Mouse (Mus musculus): ENCODE results near the gene Il11. TPM values are rescaled to one million over a fixed set of nuclear protein-coding genes. Genes with fewer than 3 reads are reported as not detected.

Gene Il11
- polyA plus RNA-seq (2012): 0.10 and 1.1 TPM in 2 replicates

DNA sequence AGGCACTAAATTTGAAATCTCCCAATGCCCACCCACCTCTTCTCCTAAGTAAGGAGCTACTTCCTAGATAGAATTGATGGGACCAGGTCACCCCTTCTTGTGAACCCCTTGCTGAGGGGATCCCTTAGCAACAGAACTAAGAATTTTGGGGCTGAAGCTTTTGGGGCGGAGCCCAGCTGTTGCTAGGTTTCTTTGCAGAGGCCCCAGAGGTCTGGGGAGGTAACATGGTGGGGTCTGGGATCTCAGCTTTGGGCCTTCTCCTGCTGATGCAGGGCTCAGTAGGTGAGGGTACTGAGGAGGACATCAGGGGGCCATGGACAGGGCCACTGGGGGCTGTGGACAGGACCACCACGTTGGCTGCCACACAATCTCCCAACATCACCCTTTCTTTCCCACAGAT, at the start of gene Il11, which contains the start of gene Tmem190:
Gene Il11 (minus strand): TSS at position 101 of the 400 bp plus-strand sequence.
Gene Tmem190 (plus strand): TSS at position 179 of the 400 bp plus-strand sequence.

DNA sequence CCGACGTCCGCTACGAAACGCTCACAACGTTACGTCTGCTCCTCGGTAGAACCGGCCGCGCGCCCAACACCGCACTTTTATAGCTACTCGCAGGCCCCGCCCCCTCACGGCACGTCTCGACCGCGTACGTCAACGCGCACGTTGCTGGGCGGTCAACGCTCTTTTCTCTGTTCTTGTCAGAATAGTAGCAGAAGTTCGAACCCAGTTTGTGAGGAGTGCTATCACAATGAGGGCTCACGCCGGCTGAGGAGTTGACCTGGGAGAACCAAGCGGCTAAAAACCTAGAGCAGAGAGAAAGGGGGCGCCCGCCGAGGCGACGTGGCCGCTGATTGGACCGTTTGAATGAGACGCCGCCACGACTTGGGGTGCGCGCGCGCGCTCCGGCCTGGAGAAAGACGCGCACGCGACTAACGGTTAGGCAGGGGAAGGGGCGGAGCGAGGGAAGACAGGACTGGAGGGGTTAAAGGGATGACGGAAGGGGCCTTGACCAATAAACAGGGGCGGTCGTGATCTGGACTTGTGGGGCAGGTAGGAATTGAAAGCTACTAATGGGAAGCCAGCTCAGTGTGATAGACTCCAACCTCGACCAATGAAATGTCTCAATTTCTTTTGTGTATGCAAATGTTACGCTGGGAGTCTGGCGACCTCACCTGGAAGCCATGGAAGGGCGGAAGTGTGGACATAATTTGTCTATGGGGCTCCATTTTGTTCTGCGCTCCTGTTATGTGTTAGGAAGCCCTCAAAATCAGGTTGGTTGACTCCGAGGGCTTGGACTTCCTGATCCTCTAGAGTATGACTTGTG, 29.8 kb upstream of the Il11 start, which contains the start of gene Ube2s:
Gene Ube2s (minus strand): TSS at position 288 of the 802 bp plus-strand sequence.

DNA sequence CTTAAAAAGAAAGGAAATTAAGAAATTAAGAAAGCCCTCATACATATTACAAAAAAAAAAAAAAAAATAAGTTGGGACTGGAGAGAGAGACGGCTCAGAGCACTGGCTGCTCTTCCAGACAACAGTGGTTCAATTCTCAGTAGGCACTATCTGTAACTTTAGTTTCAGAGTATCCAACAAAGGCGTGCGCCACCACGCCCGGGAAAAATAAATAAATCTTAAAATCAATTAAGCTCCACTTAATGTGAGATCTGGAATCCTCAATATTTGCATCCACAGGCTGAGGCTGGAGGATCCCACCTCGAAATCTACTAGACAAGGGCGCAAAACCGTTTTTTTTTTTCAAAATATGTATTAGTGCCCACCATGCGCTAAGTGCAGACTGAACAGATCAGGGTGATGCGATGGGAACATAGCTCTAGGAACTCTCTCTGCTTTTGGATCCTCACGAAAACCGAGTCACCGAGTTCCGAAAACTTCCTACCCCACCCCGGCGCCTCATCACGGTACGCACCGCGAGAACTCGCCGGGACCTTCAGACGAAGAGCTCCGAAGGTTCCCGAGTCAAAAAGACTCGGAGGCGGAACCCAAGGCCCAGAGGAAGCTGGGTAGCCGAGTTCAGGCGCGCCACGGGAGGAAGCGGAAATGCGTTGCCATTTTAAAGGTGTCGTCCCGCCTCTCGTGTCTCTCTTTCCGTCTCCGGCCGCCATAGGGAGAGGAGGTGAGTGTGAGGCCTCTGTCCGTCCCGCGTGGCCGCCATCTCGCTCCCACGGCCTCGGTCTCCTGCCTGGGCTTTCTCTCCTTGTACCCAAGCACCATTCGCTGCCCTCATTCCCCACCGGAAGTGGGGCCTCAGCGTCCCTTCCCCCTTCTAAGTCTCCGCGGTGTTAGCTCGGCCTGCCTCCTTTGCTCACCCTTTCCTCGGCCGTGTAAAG, 9.9 kb upstream of the Il11 start, which contains the start of gene Rpl28:
Gene Rpl28 (plus strand): TSS at position 597 of the 935 bp plus-strand sequence.

DNA sequence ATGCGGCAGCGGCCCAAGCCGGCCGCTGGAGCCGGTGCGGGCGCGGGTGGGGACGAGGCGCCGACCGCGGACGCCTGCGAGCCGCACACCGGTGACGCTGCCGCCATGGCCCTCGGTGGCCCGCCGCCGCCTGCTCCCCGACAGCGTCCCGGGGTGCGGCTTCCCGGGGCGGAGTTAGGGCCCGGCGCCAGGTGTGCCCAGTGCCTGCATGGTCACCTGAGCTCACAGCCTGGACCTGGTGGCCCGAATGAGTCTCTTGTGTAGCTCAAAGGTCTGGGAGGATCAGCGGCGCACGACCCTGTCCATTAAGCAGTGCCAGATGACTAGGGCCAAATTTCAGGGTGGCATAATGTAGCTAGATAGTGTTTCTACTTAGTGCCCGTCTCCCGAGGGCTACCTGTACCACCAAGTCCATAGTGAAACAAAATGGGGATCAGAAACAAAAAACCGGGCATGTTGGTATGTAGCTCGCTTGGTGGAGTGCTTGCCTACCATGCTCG, 6.8 kb upstream of the Il11 start, which contains the start of gene Tmem238:
Gene Tmem238 (minus strand): TSS at position 221 of the 500 bp plus-strand sequence.

DNA sequence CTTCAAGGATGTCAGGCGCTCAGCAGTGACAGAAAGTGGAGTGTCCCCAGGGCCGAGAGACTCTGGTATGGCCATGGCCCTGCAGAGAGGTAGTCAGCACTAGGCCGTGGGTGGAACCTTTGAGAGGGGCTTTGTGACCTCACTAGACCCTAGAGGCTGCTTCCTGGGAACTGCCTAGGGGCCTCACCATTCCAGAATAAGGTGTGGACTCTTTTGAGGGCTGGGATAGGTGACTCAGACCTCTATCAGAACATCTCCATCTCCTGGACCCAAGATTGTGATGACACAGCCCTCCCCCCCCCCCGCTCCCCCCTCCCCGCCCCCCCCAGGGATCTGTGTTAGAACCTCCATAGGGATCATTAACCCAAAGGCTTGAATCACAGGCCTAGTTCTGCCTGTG, 11.5 kb downstream of the Il11 start, which contains the start of gene Fam71e2:
Gene Fam71e2 (minus strand): TSS at position 101 of the 400 bp plus-strand sequence.

DNA sequence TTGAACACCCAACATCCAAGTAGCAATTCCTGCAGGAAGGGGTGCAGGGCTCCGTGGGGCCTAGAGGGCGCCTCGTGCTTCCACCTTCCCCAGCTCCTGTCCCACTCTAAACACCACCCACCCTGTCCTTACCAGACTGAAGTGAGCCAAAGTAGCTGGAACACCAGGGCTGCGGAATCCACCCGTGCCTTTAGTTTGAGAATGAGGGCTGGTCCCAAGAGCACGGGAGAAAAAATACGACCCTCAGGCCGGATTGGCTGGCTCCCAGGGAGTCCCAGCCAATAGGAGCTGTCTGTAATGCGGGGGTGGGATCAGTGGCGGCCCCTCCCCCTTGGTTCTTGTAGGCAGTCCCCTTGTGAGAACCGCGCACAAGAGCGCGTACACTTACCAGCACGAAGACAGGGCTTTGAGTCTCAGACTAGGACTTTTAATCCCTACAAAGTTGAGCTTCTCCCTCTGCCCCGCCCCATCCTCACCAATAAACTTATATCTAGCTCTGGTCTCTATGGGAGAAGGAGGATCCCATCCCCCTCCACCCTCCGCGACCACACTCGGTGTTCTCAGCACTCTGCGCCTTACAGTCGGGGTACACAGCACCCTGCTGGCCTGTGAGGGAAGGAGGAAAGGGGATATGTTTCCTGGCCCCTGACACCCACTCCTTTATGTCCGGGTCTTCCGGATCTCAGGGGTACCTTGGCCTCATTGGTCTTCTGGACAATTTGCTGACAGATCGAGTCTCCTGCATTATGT, 29.7 kb downstream of the Il11 start, which contains the start of gene Cox6b2:
Gene Cox6b2 (minus strand): TSS at position 274 of the 750 bp plus-strand sequence.

DNA sequence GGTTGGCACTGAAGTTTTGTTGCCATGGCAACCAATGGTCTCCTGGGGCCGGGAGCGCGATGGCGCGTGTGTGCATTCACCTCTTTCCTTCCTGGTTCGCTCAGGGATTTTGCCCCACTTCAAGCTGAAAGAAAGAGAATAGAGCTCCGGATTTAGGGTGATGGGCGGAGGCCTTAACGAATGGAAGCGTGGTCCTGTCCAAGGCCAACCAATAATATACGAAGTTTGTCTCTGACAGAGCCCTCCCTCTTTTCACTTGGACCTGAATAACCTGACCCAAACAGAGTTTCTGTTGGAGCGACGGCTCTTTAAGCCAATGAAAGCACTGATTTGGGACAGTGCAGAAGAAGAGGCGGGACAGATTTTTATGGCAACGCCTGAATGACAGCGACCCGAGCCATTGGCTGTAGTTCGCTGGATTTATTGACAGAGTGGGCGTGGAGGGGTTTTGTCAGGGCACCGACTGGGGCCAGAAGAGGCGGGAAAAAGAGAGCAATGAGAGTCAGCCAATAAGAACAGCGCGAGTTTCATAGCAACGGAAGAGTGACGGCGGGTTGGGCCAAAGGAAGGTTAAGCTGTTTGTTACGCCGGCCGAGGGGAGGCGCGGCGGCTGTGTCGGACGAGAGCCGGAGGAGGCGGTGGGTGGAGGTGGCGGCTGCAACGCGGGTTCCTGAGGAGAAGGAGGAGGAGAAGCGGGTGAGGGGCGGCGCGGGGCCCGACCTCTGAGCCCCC, 42.9 kb downstream of the Il11 start, which contains the start of gene Kmt5c:
Gene Kmt5c (plus strand): TSS at position 572 of the 732 bp plus-strand sequence.

DNA sequence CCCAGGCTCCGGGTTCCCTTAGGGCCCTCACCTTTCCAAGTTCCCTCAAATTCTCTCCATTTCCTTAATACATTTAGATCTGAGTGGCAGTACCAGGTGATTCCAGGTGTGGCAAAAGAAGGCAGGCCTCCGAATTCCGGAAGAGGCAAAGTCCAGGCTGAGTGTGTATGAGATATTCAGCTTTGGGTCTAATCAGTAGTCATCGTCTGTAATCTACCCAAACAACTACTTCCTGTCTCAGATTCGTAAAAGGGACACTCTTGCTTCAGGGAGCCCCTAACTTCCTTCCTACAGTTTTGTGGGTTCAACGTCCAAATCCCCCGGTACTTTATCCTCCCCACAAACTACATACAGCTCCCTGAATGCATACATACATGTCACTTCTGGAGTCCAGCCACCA, 57.5 kb downstream of the Il11 start, which contains the start of gene Tmem150b:
Gene Tmem150b (minus strand): TSS at position 81 of the 400 bp plus-strand sequence.

Other genes starting within 250 kb of the Il11 start
- gene Syt5, start 235.3 kb downstream of the Il11 start, polyA plus RNA-seq (2012): 0.51 and 0.83 TPM in 2 replicates
- 0.21 TPM in 1 of 2 replicates, not detected in the other for gene Ptprh, start 178.8 kb downstream of the Il11 start, polyA plus RNA-seq (2012)
- gene Tmem86b, start 151.4 kb downstream of the Il11 start, polyA plus RNA-seq (2012): 8.7 and 11.0 TPM in 2 replicates
- gene Ppp6r1, start 123.8 kb downstream of the Il11 start, polyA plus RNA-seq (2012): 283 and 305 TPM in 2 replicates
- 124 and 128 TPM in 2 replicates for gene Hspbp1, start 97.8 kb downstream of the Il11 start, polyA plus RNA-seq (2012)
- 0.13 and 0.35 TPM in 2 replicates for gene Brsk1, start 92.3 kb downstream of the Il11 start, polyA plus RNA-seq (2012)
- 2.6 and 3.2 TPM in 2 replicates for gene Tmem150b, start 57.6 kb downstream of the Il11 start, polyA plus RNA-seq (2012)
- 312 and 341 TPM in 2 replicates for gene Kmt5c, start 42.7 kb downstream of the Il11 start, polyA plus RNA-seq (2012)
- 64.2 and 92.5 TPM in 2 replicates for gene Cox6b2, start 29.8 kb downstream of the Il11 start, polyA plus RNA-seq (2012)
- not detected in 2 replicates for gene Fam71e2, start 11.6 kb downstream of the Il11 start, polyA plus RNA-seq (2012)
- gene Tmem190, start 78 bp upstream of the Il11 start, polyA plus RNA-seq (2012): not detected in 2 replicates
- 57.5 and 58.8 TPM in 2 replicates for gene Tmem238, start 6.8 kb upstream of the Il11 start, polyA plus RNA-seq (2012)
- 10,504 and 11,093 TPM in 2 replicates for gene Rpl28, start 10.0 kb upstream of the Il11 start, polyA plus RNA-seq (2012)
- gene Ube2s, start 29.7 kb upstream of the Il11 start, polyA plus RNA-seq (2012): 251 TPM in 2 replicates
- 0.24 and 0.79 TPM in 2 replicates for gene Shisa7, start 61.8 kb upstream of the Il11 start, polyA plus RNA-seq (2012)
- gene Isoc2b, start 87.4 kb upstream of the Il11 start, polyA plus RNA-seq (2012): 7.7 and 11.8 TPM in 2 replicates
- 27.0 and 29.3 TPM in 2 replicates for gene Isoc2a, start 94.3 kb upstream of the Il11 start, polyA plus RNA-seq (2012)
- 0.09 and 0.28 TPM in 2 replicates for gene Gm36210, start 123.7 kb upstream of the Il11 start, polyA plus RNA-seq (2012)
- gene Zfp628, start 132.4 kb upstream of the Il11 start, polyA plus RNA-seq (2012): 76.1 and 85.0 TPM in 2 replicates
- 1.3 and 1.9 TPM in 2 replicates for gene Nat14, start 139.2 kb upstream of the Il11 start, polyA plus RNA-seq (2012)
- 0.08 and 0.10 TPM in 2 replicates for gene Ssc5d, start 142.9 kb upstream of the Il11 start, polyA plus RNA-seq (2012)
- gene Sbk2, start 181.5 kb upstream of the Il11 start, polyA plus RNA-seq (2012): 0.04 and 0.17 TPM in 2 replicates
- not detected in 2 replicates for gene Sbk3, start 188.3 kb upstream of the Il11 start, polyA plus RNA-seq (2012)
- gene Zfp579, start 213.3 kb upstream of the Il11 start, polyA plus RNA-seq (2012): 53.1 and 73.1 TPM in 2 replicates
- gene Zfp524, start 231.6 kb upstream of the Il11 start, polyA plus RNA-seq (2012): 49.6 and 56.4 TPM in 2 replicates
- 55.3 and 63.3 TPM in 2 replicates for gene Fiz1, start 231.8 kb upstream of the Il11 start, polyA plus RNA-seq (2012)
- gene Gm44973, start 232.6 kb upstream of the Il11 start, polyA plus RNA-seq (2012): not detected in 2 replicates
- 75.2 and 76.9 TPM in 2 replicates for gene Zfp865, start 237.5 kb upstream of the Il11 start, polyA plus RNA-seq (2012)
- gene Ccdc106, start 237.7 kb upstream of the Il11 start, polyA plus RNA-seq (2012): 0.83 and 1.2 TPM in 2 replicates

All from megakaryocyte-erythroid progenitor cell, adult 5 weeks (primary cell).